ENCODE assay signal across 8 mouse cellular contexts in the genomic region with DNA sequence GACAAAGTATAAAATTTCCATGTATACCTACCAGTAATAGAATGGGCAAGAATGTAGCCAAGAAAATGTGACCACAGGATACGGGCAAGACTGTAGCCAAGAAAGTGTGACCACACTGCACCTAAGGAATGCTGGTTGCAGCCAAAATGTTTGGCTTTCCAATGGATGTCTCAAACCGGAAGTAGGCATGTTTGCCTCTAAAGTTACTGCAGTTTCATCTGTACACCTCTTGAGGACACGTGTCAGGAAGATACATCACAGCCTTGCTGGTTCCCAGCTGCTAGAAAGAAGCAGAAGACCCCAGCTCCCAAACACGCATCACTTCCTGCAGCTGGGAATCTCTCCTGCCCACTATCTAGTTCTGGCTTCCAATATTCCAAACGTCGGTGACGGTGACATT. TPM values are rescaled to one million over a fixed set of nuclear protein-coding genes. Genes with fewer than 3 reads are reported as not detected.
DNase-seq lines count a peak whose midpoint lies in the region; ATAC-seq and TF ChIP-seq lines count a peak whose summit lies in the region.

No protein-coding gene starts in this region.

- peak overlapping the region; percentile 30; the same call in 1 of the 2 replicates for H3K9ac ChIP-seq in lung, postnatal 0 days (replicated peaks; ENCODE audit: low read depth)

- peak; percentile 39 for DNase-seq in lung, postnatal 0 days (ENCODE audit: low spot score)
- DNase-seq in lung, postnatal 25 days (ENCODE audit: low spot score): no peak
- DNase-seq in embryonic facial prominence, embryonic 10.5 days (ENCODE audit: low spot score): no peak
- peak; percentile 32 for DNase-seq in kidney, adult 9 months
- DNase-seq in neural tube, embryonic 10.5 days (ENCODE audit: extremely low spot score, low spot score): peak; percentile 25
- no peak for DNase-seq in layer of hippocampus, adult 11-12 months (ENCODE audit: low spot score)
- DNase-seq in spleen, postnatal 14 days (ENCODE audit: low spot score in 2 of 2): no peak
- no peak for DNase-seq in cerebellum, postnatal 36 days

- H3K27me3 ChIP-seq in lung, postnatal 0 days (replicated peaks; ENCODE audit: insufficient read depth, low read length): no peaks in the 10 kb centered on the region
- H3K27me3 ChIP-seq in embryonic facial prominence, embryonic 10.5 days (replicated peaks; ENCODE audit: low read depth, poor library complexity, severe bottlenecking): no peaks in the 10 kb centered on the region

- TF ChIP-seq EP300 in lung, postnatal 0 days (IDR thresholded peaks at IDR 0.05): no peak

- ATAC-seq in lung, postnatal 0 days: no peak

- H3K36me3 ChIP-seq in lung, postnatal 0 days (ENCODE audit: insufficient read depth, low read length): no peaks in the 10 kb centered on the region
- H3K36me3 ChIP-seq in embryonic facial prominence, embryonic 10.5 days (replicated peaks): peaks cover 3% of the 10 kb centered on the region; the same call in 1 of the 2 replicates

- H3K27ac ChIP-seq in lung, postnatal 0 days (ENCODE audit: low read length): 0 out of 2 replicates have a peak overlapping the region, but pooled peaks have one; percentile 34
- H3K27ac ChIP-seq in embryonic facial prominence, embryonic 10.5 days (replicated peaks): peak overlapping the region; percentile 88; the same call in 1 of the 2 replicates

- peak overlapping the region; percentile 34; the same call in 1 of the 2 replicates for H3K4me3 ChIP-seq in lung, postnatal 0 days (ENCODE audit: low read depth, low read length)
- H3K4me3 ChIP-seq in embryonic facial prominence, embryonic 10.5 days: peak overlapping the region; percentile 61

- H3K4me1 ChIP-seq in lung, postnatal 0 days (ENCODE audit: insufficient read depth, low read depth, low read length): peaks cover 5% of the 10 kb centered on the region; the same call in 1 of the 2 replicates
- peaks cover 22% of the 10 kb centered on the region for H3K4me1 ChIP-seq in embryonic facial prominence, embryonic 10.5 days

- H3K4me2 ChIP-seq in lung, postnatal 0 days (replicated peaks; ENCODE audit: low read depth, low read length): peak overlapping the region; percentile 50

- no peak for TF ChIP-seq CTCF in lung, postnatal 0 days (IDR thresholded peaks at IDR 0.05)

- H3K9me3 ChIP-seq in lung, postnatal 0 days (ENCODE audit: low read length): no peaks in the 10 kb centered on the region
- no peaks in the 10 kb centered on the region for H3K9me3 ChIP-seq in embryonic facial prominence, embryonic 10.5 days

- WGBS in lung, postnatal 0 days: 28% methylated on average over 7 of the region's 7 CpGs
- WGBS in embryonic facial prominence, embryonic 10.5 days: 59% methylated on average over 7 of the region's 7 CpGs

RNA-seq across cellular contexts. Expression of gene Ppcdc, which starts 0.8 kb away (rescaled TPM):
- 25.9 and 29.2 TPM in 2 replicates for polyA plus RNA-seq in lung, postnatal 0 days (2015; fragmentation: Nextera tagmentation; extraction: Ambion mirVana)
- polyA plus RNA-seq in embryonic facial prominence, embryonic 10.5 days (2016; fragmentation: Nextera tagmentation; extraction: Ambion mirVana): 20.8 and 25.4 TPM in 2 replicates

RNA-seq across cellular contexts. Expression of gene Scamp5, which starts 28.8 kb away (rescaled TPM):
- 3.5 and 4.0 TPM in 2 replicates for polyA plus RNA-seq in lung, postnatal 0 days (2015; fragmentation: Nextera tagmentation; extraction: Ambion mirVana)
- 9.3 and 9.6 TPM in 2 replicates for polyA plus RNA-seq in embryonic facial prominence, embryonic 10.5 days (2016; fragmentation: Nextera tagmentation; extraction: Ambion mirVana)

Comparison
In these comparisons a context has a peak if more than half of its experiments do, and no peak if none do; other contexts are left out.
1. DNase-seq: peak in lung, postnatal 0 days (single experiment), kidney, adult 9 months (single experiment) and neural tube, embryonic 10.5 days (single experiment); none in lung, postnatal 25 days (single experiment), embryonic facial prominence, embryonic 10.5 days (single experiment), layer of hippocampus, adult 11-12 months (single experiment), spleen, postnatal 14 days (0 of 2) and cerebellum, postnatal 36 days (0 of 2).